Mouse (Mus musculus) limb, embryonic 11.5 days (tissue): ENCODE results near the gene B4galnt3. TPM values are rescaled to one million over a fixed set of nuclear protein-coding genes. Genes with fewer than 3 reads are reported as not detected.

Experiments
- ATAC-seq: fragments of 200-750 bp; cut with Nextera tagmentation; 2 replicates; pipeline ENCODE4 v1.8.0; 2017; ENCODE audit warnings: low read depth; ENCODE audit not compliant: insufficient number of reproducible peaks, low FRiP score, low TSS enrichment
- DNase-seq: peaks from one replicate; pipeline ENCODE4 v3.0.0-alpha.2; 2015; ENCODE audit warnings: low spot score
- H3K27ac ChIP-seq: fragments of 300-500 bp; sonication (generic); replicated peaks from 2 replicates; pipeline ENCODE4 v1.5.1; 2014; ENCODE audit warnings: low read depth, mild to moderate bottlenecking, low read length
- H3K27me3 ChIP-seq: fragments of 300-500 bp; sonication (generic); 2 replicates; pipeline ENCODE4 v1.6.1; 2014; ENCODE audit warnings: mild to moderate bottlenecking, low read length, mixed read lengths; ENCODE audit not compliant: control insufficient read depth, insufficient read depth
- H3K36me3 ChIP-seq: fragments of 300-500 bp; sonication (generic); 2 replicates; pipeline ENCODE4 v1.6.1; 2014; ENCODE audit warnings: mild to moderate bottlenecking, low read length, moderate library complexity, mixed read lengths; ENCODE audit not compliant: control insufficient read depth, insufficient read depth
- H3K4me1 ChIP-seq: fragments of 300-500 bp; sonication (generic); 2 replicates; pipeline ENCODE4 v1.6.1; 2014; ENCODE audit warnings: low read length, mixed read lengths; ENCODE audit not compliant: control insufficient read depth, insufficient read depth
- H3K4me2 ChIP-seq: fragments of 300-500 bp; sonication (generic); 2 replicates; pipeline ENCODE4 v1.6.1; 2014; ENCODE audit warnings: low read depth, mild to moderate bottlenecking, moderate library complexity; ENCODE audit not compliant: severe bottlenecking
- H3K4me3 ChIP-seq: fragments of 300-500 bp; sonication (generic); 2 replicates; pipeline ENCODE4 v1.5.1; 2014; ENCODE audit warnings: low read depth, low read length
- H3K9ac ChIP-seq: fragments of 300-500 bp; sonication (generic); 2 replicates; pipeline ENCODE4 v1.6.1; 2014; ENCODE audit warnings: mild to moderate bottlenecking, low read length
- H3K9me3 ChIP-seq: fragments of 300-500 bp; sonication (generic); 2 replicates; pipeline ENCODE4 v1.6.1; 2016; ENCODE audit warnings: low read length; ENCODE audit not compliant: control insufficient read depth
- WGBS: fragments of 180-500 bp; shearing (Covaris S2); extraction: QIAGEN DNeasy Blood & Tissue Kit; methylation state at CpG from one replicate; pipeline ENCODE4 v1.1.7; 2014; 5-methylcytosine and 5-hydroxymethylcytosine counted together
- polyA plus RNA-seq: library from polyadenylated mRNA; unstranded; fragments of >200 nt; fragmentation: Nextera tagmentation; extraction: Ambion mirVana; gene quantifications from 2 replicates; pipeline ENCODE4 v1.2.1, GENCODE M21; 2014

The B4galnt3 gene
- polyA plus RNA-seq, 1 experiment from 2014 or later: 0.19 TPM

DNA sequence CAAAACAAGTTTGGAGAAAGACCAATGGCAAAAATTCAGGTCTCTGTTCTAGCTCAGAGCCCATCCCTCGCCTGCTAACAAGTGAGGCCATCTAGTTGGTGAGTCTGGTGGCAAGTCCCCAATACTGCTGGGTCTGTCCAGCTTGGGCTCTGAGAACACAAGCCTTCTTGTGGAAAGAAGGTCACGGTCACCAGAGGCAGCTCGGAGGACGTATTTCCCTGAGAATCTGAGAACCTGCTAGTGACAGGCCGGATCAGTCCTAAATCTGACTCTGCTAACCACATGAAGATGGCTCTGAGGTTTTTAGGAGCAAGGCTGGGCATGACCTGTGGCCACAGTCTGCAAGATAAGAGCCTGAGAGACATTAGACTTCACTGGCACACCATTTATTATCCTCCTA, 47.7 kb downstream of the B4galnt3 start:
- Histone ChIP-seq H3K9ac (no peak overlapping the region), H3K36me3 (no peaks in the 10 kb centered on the region), H3K4me1 (no peaks in the 10 kb centered on the region), H3K4me3 (no peak overlapping the region), H3K27me3 (no peaks in the 10 kb centered on the region), H3K27ac (no peak overlapping the region), H3K9me3 (no peaks in the 10 kb centered on the region), H3K4me2 (no peak overlapping the region)
- DNase-seq (no peak), ATAC-seq (no peak)
- 80% methylated on average over 5 of the region's 5 CpGs for WGBS

DNA sequence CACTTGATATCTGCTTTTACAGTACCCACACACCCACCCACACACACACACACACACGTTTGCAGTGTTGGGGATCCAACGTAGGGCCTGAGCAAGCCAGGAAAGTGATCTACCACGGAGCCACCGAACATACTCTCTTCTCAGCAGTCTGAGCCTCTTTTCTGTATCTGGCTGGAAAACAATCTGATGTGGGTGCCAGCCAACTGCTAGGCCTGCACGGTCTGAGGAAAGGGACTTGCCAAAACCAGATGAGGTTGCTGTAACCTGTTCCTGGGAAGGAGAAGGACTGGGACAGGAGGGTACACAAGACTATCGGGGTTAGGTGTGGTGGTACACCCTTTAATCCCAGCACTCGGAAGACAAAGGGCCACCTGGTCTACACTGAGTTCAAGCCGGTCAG, 51.1 kb downstream of the B4galnt3 start:
- Histone ChIP-seq H3K9me3 (no peaks in the 10 kb centered on the region), H3K4me2 (no peak overlapping the region), H3K27ac (no peak overlapping the region), H3K36me3 (no peaks in the 10 kb centered on the region), H3K4me1 (no peaks in the 10 kb centered on the region), H3K9ac (no peak overlapping the region), H3K27me3 (no peaks in the 10 kb centered on the region), H3K4me3 (no peak overlapping the region)
- no peak for ATAC-seq
- WGBS: 83% methylated on average over 8 of the region's 8 CpGs
- DNase-seq: no peak

DNA sequence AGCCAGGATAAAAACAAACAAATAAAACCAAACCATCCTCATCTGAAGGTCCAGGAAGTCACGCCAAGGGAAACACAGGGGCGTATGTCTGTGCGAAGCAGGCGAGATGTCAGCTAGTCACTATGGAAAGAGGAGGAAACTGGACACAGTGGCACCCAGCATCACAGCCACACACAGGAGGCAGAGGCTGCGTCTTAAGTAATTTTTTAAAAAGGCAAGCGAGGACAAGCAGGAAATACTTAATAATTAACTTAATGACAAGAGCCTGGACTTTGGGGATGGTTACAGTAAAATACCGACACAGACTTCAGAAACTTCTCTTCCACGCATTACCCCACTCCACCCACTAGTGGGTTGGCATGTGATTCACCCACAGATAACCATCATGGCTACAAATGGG, 51.8 kb downstream of the B4galnt3 start:
- H3K9me3 ChIP-seq: no peaks in the 10 kb centered on the region
- no peaks in the 10 kb centered on the region for H3K36me3 ChIP-seq
- H3K4me1 ChIP-seq: no peaks in the 10 kb centered on the region
- H3K27ac ChIP-seq: no peak overlapping the region
- no peak overlapping the region for H3K9ac ChIP-seq
- 87% methylated on average over 8 of the region's 8 CpGs for WGBS
- H3K4me2 ChIP-seq: no peak overlapping the region
- H3K27me3 ChIP-seq: no peaks in the 10 kb centered on the region
- no peak for DNase-seq
- ATAC-seq: no peak
- H3K4me3 ChIP-seq: no peak overlapping the region

DNA sequence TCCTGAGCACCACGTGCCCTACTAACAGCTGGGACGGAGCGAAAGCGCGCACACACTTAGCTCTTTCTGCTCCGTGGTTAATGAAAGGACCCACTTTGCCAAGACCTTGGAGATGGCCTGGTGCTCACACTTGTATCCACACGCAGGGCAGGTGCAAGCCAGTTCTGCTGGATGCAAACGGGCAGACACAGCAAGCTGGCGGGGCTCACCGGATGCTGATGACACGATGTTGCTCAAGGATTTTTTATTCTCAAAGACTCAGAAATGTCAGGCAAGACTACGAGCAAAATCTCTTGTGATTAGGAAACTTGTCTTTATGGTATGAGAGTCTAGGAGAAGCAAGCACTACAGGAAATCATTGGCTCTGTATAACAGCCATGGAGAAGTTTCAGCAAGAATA, 52.9 kb downstream of the B4galnt3 start:
- Histone ChIP-seq H3K36me3 (no peaks in the 10 kb centered on the region), H3K4me1 (no peaks in the 10 kb centered on the region), H3K9me3 (no peaks in the 10 kb centered on the region), H3K4me3 (no peak overlapping the region), H3K27ac (no peak overlapping the region), H3K27me3 (no peaks in the 10 kb centered on the region), H3K9ac (no peak overlapping the region), H3K4me2 (no peak overlapping the region)
- ATAC-seq (no peak), DNase-seq (no peak)
- 89% methylated on average over 12 of the region's 12 CpGs for whole genome bisulfite sequencing

DNA sequence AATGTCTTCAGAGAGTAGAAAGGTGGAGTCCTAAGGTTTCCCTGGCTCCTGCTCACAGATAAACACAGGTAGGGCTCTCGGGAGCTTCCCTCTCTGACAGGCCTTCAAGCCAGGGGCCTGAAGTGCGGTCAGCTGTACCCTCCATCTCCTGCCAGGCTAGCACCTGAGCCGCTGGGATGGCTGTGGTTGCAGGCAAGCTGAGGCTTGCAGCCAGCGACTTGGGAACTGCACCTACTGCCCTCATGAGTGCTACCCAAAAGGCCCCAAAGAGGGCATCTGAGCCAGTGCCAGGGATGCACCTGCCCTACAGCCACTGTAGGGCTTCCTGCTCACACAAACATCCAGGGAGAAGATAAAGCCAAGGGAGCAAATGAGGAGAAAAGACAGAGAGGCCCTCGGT, 53.9 kb downstream of the B4galnt3 start:
- ATAC-seq: no peak

DNA sequence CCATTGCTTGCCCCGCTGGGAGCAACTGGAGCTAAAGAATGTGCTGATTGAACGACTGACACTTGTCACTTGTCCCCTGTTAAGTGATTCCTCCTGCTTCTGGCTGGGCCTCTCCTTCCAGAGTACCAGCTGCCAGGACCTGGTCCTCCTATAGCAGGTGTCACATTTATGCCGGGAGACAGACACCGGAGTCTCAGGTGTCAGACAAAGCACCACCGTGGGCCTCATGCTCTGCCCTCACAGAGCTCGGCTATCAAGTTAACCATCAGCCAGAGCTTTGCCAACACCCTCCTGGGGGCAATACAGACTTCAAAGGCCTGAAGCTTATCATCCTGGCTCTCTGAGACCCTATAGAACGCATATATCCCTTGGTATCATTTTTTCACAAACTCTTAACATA, 58.5 kb downstream of the B4galnt3 start:
- 58% methylated on average over 7 of the region's 7 CpGs for WGBS
- Histone ChIP-seq H3K4me2 (no peak overlapping the region), H3K9me3 (no peaks in the 10 kb centered on the region), H3K36me3 (no peaks in the 10 kb centered on the region), H3K4me1 (no peaks in the 10 kb centered on the region), H3K9ac (no peak overlapping the region), H3K27me3 (no peaks in the 10 kb centered on the region), H3K27ac (no peak overlapping the region), H3K4me3 (no peak overlapping the region)
- ATAC-seq: no peak
- DNase-seq: no peak

More for the DNA sequence above, 53.9 kb downstream of the B4galnt3 start:
- DNase-seq: no peak
- H3K4me3 ChIP-seq: no peak overlapping the region
- no peaks in the 10 kb centered on the region for H3K36me3 ChIP-seq
- H3K9ac ChIP-seq: no peak overlapping the region
- no peaks in the 10 kb centered on the region for H3K4me1 ChIP-seq
- no peak overlapping the region for H3K4me2 ChIP-seq
- H3K27me3 ChIP-seq: no peaks in the 10 kb centered on the region
- 74% methylated on average over 5 of the region's 5 CpGs for WGBS
- H3K27ac ChIP-seq: no peak overlapping the region
- H3K9me3 ChIP-seq: no peaks in the 10 kb centered on the region

- no peaks in the 10 kb centered on the region for H3K4me1 ChIP-seq
- H3K27me3 ChIP-seq: no peaks in the 10 kb centered on the region
- H3K9ac ChIP-seq: no peak overlapping the region
- H3K4me2 ChIP-seq: no peak overlapping the region
- no peak overlapping the region for H3K4me3 ChIP-seq
- no peaks in the 10 kb centered on the region for H3K36me3 ChIP-seq
- DNase-seq (no peak), ATAC-seq (no peak)
- no peaks in the 10 kb centered on the region for H3K9me3 ChIP-seq
- no peak overlapping the region for H3K27ac ChIP-seq
- WGBS: 90% methylated on average over 6 of the region's 6 CpGs
Measured at GRCm38 (mm10) chr6:120232885-120233284, 61.5 kb downstream of the B4galnt3 start.

DNA sequence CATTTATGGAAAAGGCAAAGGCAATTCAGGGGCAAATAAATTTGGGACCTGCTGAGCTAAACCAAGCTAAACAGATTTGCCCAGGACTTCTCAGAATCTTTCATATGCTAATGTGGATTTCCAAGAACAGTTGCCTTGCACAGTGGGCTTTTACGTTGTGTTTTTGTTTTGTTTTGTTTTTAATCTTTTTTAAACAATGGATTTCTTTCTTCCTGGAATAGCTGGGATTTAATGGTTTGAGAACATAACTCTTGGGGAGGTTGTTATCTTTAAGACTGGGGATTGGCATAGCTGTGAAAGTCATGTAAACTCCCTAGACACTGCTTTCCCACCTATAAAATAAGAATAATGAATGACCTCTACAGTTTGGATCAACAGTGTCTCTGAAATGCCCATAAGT, 63.9 kb downstream of the B4galnt3 start:
- DNase-seq (no peak), ATAC-seq (no peak)
- H3K27me3 ChIP-seq: no peaks in the 10 kb centered on the region
- H3K9me3 ChIP-seq: no peaks in the 10 kb centered on the region
- H3K27ac ChIP-seq: no peak overlapping the region
- H3K9ac ChIP-seq: no peak overlapping the region
- 75% methylated on average over 1 of the region's 1 CpGs for WGBS
- H3K4me3 ChIP-seq: no peak overlapping the region
- no peak overlapping the region for H3K4me2 ChIP-seq
- no peaks in the 10 kb centered on the region for H3K4me1 ChIP-seq
- no peaks in the 10 kb centered on the region for H3K36me3 ChIP-seq

DNA sequence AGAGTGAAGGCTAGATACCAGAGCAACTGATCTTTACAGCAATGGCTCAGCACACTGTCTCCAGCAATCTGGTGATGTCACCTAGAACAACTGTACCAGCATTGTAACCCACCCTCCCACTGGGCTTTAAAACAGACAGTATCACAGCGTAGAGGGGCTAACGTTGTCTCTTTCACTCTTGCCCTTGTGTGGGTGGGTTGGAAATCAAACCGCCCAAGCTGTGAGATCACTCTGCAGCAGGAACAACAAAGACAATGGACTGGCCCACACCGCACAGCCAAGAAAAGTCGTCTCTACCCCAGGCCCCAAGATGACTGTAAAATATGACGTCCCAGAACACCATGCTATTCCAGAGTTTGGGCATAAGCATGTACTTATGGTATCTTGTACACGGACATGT, 64.6 kb downstream of the B4galnt3 start:
- WGBS: 88% methylated on average over 7 of the region's 7 CpGs
- no peak for DNase-seq
- no peaks in the 10 kb centered on the region for H3K4me1 ChIP-seq
- H3K4me3 ChIP-seq: no peak overlapping the region
- no peaks in the 10 kb centered on the region for H3K9me3 ChIP-seq
- ATAC-seq: no peak
- no peak overlapping the region for H3K4me2 ChIP-seq
- H3K36me3 ChIP-seq: no peaks in the 10 kb centered on the region
- no peak overlapping the region for H3K9ac ChIP-seq
- H3K27me3 ChIP-seq: no peaks in the 10 kb centered on the region
- no peak overlapping the region for H3K27ac ChIP-seq
